Mouse (Mus musculus): ENCODE data around the gene Fcgrt. TPM values are rescaled to one million over a fixed set of nuclear protein-coding genes. Genes with fewer than 3 reads are reported as not detected.
A peak's percentile ranks its signal among the peaks of the same experiment; 100 is the strongest.

Fcgrt gene
- polyA plus RNA-seq, 1 experiment: 38.9 TPM

DNA sequence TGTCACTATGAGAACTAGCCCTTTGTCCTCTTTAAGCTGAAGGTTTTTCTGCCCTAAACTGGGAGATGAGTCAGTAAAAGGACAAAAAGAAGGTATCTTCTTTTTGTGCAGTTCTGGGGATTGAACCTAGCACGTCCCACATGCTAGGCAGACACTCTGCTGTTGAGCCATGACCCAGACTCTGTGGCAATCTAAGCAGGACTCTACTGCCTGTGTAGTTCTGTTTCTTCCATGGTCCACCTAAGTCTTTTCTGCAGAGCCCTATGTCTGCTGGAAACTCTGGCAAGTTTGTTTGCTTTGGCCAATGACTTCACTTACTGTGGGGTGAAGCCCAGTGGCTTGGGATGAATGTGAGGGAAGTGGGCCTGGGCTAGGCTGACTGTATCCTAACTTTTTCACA is 34.8 kb upstream of the Fcgrt start:
- Histone ChIP-seq H3K27me3 (ENCODE audit: control insufficient read depth, insufficient read depth, low read length) (no peaks in the 10 kb centered on the region), H3K36me3 (ENCODE audit: control insufficient read depth, insufficient read depth, low read length) (no peaks in the 10 kb centered on the region), H3K4me1 (replicated peaks; ENCODE audit: control insufficient read depth, insufficient read depth, low read length) (peaks cover 69% of the 10 kb centered on the region), H3K27ac (ENCODE audit: control insufficient read depth, insufficient read depth, low read length) (no peak overlapping the region), H3K4me3 (ENCODE audit: control insufficient read depth, insufficient read depth, low read length) (no peak overlapping the region)
- DNase-seq: no peak
- TF ChIP-seq POLR2A (IDR thresholded peaks at IDR 0.05; ENCODE audit: control insufficient read depth, extremely low read depth, insufficient read depth, low read length, poor library complexity) (no peak), CTCF (IDR thresholded peaks at IDR 0.05; ENCODE audit: borderline replicate concordance, control insufficient read depth, extremely low read depth, insufficient read depth, low read length, poor library complexity) (no peak)
- WGBS: 100% methylated on average over 1 of the region's 1 CpGs

DNA sequence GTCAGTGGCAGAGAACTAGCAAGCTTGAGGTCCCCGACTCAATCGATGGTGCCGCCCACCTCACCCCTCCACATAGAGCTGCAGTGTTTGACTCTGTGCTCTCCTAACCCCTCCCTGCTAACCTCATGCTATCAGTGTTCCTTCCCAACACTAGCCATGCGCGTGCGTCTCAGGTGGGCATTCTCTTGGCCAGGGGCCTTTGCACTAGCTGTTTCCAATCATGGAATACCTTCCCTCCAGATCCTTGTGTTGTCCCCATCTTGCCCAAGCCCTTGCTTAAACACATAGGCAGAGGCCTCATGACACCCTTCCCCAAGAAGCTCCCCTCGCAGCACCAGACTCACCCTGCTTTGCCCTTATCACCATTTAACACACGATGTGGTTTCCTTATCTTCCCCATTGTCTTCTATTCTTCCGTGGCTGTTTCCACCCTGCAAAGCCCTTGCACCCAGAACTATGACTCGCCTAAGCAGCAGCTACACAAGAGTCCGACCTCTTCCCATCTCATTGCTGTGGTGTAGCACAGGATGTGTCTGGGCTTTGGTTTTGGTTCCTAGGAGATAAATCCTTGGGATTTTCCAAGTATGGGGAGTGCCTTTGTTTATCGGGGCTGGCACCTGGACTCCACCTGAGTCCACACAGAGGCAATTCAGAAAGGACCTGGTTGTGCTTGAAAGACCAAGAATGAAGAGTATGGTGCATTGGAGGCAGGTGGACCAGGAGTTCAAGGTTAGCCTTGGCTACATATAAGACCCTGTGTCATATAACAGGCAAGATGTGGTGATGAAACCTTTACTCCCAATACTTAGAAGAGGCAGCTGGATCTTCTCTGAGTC is 33.7 kb upstream of the Fcgrt start:
- 14% methylated on average over 12 of the region's 12 CpGs for WGBS
- no peak for TF ChIP-seq CTCF (IDR thresholded peaks at IDR 0.05; ENCODE audit: borderline replicate concordance, control insufficient read depth, extremely low read depth, insufficient read depth, low read length, poor library complexity)
- TF ChIP-seq POLR2A (IDR thresholded peaks at IDR 0.05; ENCODE audit: control insufficient read depth, extremely low read depth, insufficient read depth, low read length, poor library complexity): no peak
- peaks cover 62% of the 10 kb centered on the region for H3K4me1 ChIP-seq (replicated peaks; ENCODE audit: control insufficient read depth, insufficient read depth, low read length)
- DNase-seq: peak; percentile 46
- peak overlapping the region; percentile 11; the same call in 1 of the 2 replicates for H3K27ac ChIP-seq (ENCODE audit: control insufficient read depth, insufficient read depth, low read length)
- H3K36me3 ChIP-seq (ENCODE audit: control insufficient read depth, insufficient read depth, low read length): no peaks in the 10 kb centered on the region
- no peaks in the 10 kb centered on the region for H3K27me3 ChIP-seq (ENCODE audit: control insufficient read depth, insufficient read depth, low read length)
- no peak overlapping the region for H3K4me3 ChIP-seq (ENCODE audit: control insufficient read depth, insufficient read depth, low read length)

DNA sequence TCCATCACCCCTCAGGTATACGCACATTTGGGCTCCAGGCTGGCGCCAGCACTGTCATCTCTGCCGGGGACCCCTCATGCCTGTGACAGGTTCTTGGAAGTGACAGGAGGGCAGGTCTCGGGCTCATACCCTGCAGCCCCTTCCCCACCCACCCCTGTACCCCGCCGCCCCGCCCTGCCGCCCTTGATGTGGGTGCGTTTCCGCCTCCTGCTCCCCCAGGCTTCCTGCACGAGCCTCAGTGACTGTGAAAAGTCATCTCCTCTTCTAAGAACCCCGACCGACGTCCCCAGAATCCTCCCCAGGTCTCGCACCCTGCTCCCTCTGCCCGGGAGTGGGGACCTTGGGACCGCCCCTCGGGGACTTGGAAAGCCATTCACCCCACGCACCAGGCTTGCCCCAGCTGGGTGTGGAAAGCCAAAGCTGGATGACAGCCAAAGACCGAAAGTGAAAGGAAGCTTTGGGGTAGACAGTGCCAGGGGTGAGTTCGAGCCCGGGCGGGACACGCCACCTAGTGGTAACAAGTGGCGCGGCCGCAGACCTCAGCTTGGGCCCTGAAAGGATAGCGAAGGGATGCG is 32.4 kb upstream of the Fcgrt start, which contains the start of the genes Gm45713 and Flt3l:
Gene Gm45713, minus strand, starts transcription at position 239 of the 575 bp plus-strand sequence.
Gene Flt3l, minus strand, starts transcription at position 440 of the 575 bp plus-strand sequence.
- H3K27ac ChIP-seq (ENCODE audit: control insufficient read depth, insufficient read depth, low read length): peak within 1 kb of the TSS; percentile 95
- peaks cover 51% of the 10 kb centered on the region for H3K4me1 ChIP-seq (replicated peaks; ENCODE audit: control insufficient read depth, insufficient read depth, low read length)
- no peaks in the 10 kb centered on the region for H3K36me3 ChIP-seq (ENCODE audit: control insufficient read depth, insufficient read depth, low read length)
- DNase-seq: peak; percentile 89
- peak; percentile 96 for TF ChIP-seq CTCF (IDR thresholded peaks at IDR 0.05; ENCODE audit: borderline replicate concordance, control insufficient read depth, extremely low read depth, insufficient read depth, low read length, poor library complexity)
- TF ChIP-seq POLR2A (IDR thresholded peaks at IDR 0.05; ENCODE audit: control insufficient read depth, extremely low read depth, insufficient read depth, low read length, poor library complexity): 0 out of 2 replicates have a peak, but pooled peaks have one; percentile 36
- peak within 1 kb of the TSS; percentile 89 for H3K4me3 ChIP-seq (ENCODE audit: control insufficient read depth, insufficient read depth, low read length)
- under 1% methylated on average over 29 of the region's 29 CpGs for WGBS
- H3K27me3 ChIP-seq (ENCODE audit: control insufficient read depth, insufficient read depth, low read length): no peaks in the 10 kb centered on the region

DNA sequence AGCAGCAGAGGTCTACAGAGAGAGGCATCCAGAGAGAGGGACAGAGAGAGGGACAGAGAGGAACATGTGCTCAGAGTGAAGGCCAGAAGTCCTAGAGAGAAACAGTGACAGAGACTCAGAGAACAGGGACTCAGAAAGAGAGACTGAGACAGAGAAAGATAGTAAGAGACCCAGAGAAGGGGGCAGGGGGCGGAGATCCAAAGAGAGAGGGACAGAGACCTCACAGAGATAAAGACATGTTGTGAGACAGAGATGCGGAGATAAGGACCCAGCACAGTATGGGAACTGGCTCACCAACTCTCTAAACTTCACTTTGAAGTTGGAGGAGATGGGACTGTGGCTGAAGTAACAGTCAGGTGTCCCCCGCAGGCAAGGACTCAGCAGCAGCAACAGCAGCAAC is 31.7 kb upstream of the Fcgrt start:
- DNase-seq: no peak
- no peaks in the 10 kb centered on the region for H3K27me3 ChIP-seq (ENCODE audit: control insufficient read depth, insufficient read depth, low read length)
- peaks cover 51% of the 10 kb centered on the region for H3K4me1 ChIP-seq (replicated peaks; ENCODE audit: control insufficient read depth, insufficient read depth, low read length)
- H3K27ac ChIP-seq (ENCODE audit: control insufficient read depth, insufficient read depth, low read length): peak overlapping the region; percentile 64
- WGBS: 31% methylated on average over 3 of the region's 3 CpGs
- TF ChIP-seq POLR2A (IDR thresholded peaks at IDR 0.05; ENCODE audit: control insufficient read depth, extremely low read depth, insufficient read depth, low read length, poor library complexity) (no peak), CTCF (IDR thresholded peaks at IDR 0.05; ENCODE audit: borderline replicate concordance, control insufficient read depth, extremely low read depth, insufficient read depth, low read length, poor library complexity) (no peak)
- H3K4me3 ChIP-seq (ENCODE audit: control insufficient read depth, insufficient read depth, low read length): peak overlapping the region; percentile 41
- H3K36me3 ChIP-seq (ENCODE audit: control insufficient read depth, insufficient read depth, low read length): no peaks in the 10 kb centered on the region

DNA sequence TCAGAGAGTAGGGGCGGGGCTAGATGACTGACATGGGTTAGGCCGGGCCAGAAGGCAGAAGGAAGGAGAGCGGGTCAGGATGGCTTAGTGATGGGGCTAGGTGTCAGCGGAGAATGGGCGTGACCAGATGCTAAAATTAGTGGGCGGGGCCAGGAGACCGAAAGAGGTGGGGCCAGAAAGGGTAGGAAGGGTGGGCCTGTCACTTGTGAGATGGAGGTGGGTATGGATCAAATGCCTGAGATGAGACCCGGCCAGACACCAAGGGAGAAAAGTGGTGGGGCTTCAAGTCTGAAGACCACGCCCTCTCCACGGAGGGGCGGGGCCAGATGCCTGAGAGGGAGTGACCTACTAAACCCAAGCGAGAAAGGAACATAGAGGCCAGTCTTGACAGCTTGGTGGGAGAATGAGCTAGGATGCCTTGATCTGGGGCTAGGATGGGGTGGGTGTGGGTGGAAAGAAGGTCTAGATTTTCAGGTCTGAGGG is 30.9 kb upstream of the Fcgrt start:
- Histone ChIP-seq H3K27me3 (ENCODE audit: control insufficient read depth, insufficient read depth, low read length) (no peaks in the 10 kb centered on the region), H3K36me3 (ENCODE audit: control insufficient read depth, insufficient read depth, low read length) (no peaks in the 10 kb centered on the region), H3K4me3 (ENCODE audit: control insufficient read depth, insufficient read depth, low read length) (no peak overlapping the region), H3K27ac (ENCODE audit: control insufficient read depth, insufficient read depth, low read length) (no peak overlapping the region), H3K4me1 (replicated peaks; ENCODE audit: control insufficient read depth, insufficient read depth, low read length) (peaks cover 45% of the 10 kb centered on the region)
- no peak for TF ChIP-seq POLR2A (IDR thresholded peaks at IDR 0.05; ENCODE audit: control insufficient read depth, extremely low read depth, insufficient read depth, low read length, poor library complexity)
- TF ChIP-seq CTCF (IDR thresholded peaks at IDR 0.05; ENCODE audit: borderline replicate concordance, control insufficient read depth, extremely low read depth, insufficient read depth, low read length, poor library complexity): no peak
- WGBS: 33% methylated on average over 12 of the region's 12 CpGs
- no peak for DNase-seq

DNA sequence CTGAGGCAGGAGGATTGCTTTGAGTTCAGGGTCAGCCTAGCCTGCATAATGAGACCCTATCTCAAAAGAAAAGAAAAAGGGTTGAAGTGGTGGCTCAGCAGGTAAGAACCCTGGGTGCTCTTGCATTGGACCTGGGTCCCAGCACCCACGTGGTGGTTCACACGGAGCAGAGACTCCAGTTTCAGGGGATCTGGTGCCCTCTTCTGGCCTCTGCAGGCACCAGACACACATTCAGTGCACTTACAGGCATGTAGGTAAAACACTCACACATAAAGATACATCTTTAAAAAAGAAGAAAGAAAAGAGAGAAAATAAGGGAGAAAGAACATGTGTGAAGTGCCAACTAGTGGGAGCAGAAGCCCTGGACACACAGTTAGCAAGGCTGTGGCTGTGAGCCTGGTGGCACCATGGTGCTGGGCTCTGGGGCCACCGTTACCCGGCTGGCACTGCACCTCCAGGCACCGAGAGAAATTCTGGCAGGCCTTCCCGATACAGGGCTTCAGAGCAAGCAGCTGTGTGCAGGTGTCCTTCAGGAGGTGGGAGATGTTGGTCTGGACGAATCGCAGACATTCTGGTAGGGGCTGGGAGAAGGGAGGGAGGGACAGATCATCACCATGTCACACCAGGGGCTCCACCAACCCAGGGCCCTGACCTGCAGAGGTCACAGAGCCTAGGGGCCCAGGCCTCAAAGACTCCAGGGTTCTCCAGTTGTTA is 30.0 kb upstream of the Fcgrt start:
- Histone ChIP-seq H3K27me3 (ENCODE audit: control insufficient read depth, insufficient read depth, low read length) (no peaks in the 10 kb centered on the region), H3K36me3 (ENCODE audit: control insufficient read depth, insufficient read depth, low read length) (no peaks in the 10 kb centered on the region), H3K27ac (ENCODE audit: control insufficient read depth, insufficient read depth, low read length) (no peak overlapping the region), H3K4me3 (ENCODE audit: control insufficient read depth, insufficient read depth, low read length) (no peak overlapping the region), H3K4me1 (replicated peaks; ENCODE audit: control insufficient read depth, insufficient read depth, low read length) (peaks cover 48% of the 10 kb centered on the region)
- DNase-seq: no peak
- no peak for TF ChIP-seq CTCF (IDR thresholded peaks at IDR 0.05; ENCODE audit: borderline replicate concordance, control insufficient read depth, extremely low read depth, insufficient read depth, low read length, poor library complexity)
- TF ChIP-seq POLR2A (IDR thresholded peaks at IDR 0.05; ENCODE audit: control insufficient read depth, extremely low read depth, insufficient read depth, low read length, poor library complexity): no peak
- WGBS: 92% methylated on average over 8 of the region's 8 CpGs

Data from thymus, adult 2 months (tissue).